Comparison of ENCODE assay signal across 8 mouse cellular contexts in genomic region chr15:101246231-101247154, GRCm38 (mm10). TPM values are rescaled to one million over a fixed set of nuclear protein-coding genes. Genes with fewer than 3 reads are reported as not detected.
DNase-seq lines count a peak whose midpoint lies in the region; ATAC-seq and TF ChIP-seq lines count a peak whose summit lies in the region.

No protein-coding gene starts in this region.

- peak; percentile 64 to 82; a peak in 3 of 4 replicates for TF ChIP-seq POLR2A in MEL (IDR thresholded peaks at IDR 0.05; ENCODE audit: control insufficient read depth in 1 of 2, insufficient read depth in 1 of 2, low read depth in 1 of 2, low read length in 2 of 2, poor library complexity in 1 of 2)

- ATAC-seq in hematopoietic stem cell, adult 5-6 weeks (replicated peaks in 1 of 2; ENCODE audit: insufficient read depth in 1 of 2, low FRiP score in 2 of 2, low TSS enrichment in 1 of 2, low read depth in 1 of 2, poor library complexity in 2 of 2, severe bottlenecking in 2 of 2) = peak; percentile 85 to 90
- peak; percentile 98 for ATAC-seq in lung, embryonic 16.5 days (ENCODE audit: low read depth)

- peak; percentile 100 for DNase-seq in MEL (ENCODE audit: low read depth, low spot score)
- peak; percentile 92 for DNase-seq in cerebellum, adult 8-10 months
- peak; percentile 99 for DNase-seq in forelimb bud, embryonic 11.5 days (ENCODE audit: low read depth, low spot score)
- peak; percentile 85 for DNase-seq in layer of hippocampus, adult 9-10 months (ENCODE audit: low spot score)
- DNase-seq in ovary, postnatal 10 days (ENCODE audit: low spot score) = peak; percentile 85
- peak; percentile 94 to 96 for DNase-seq in thymus, postnatal 10 days (ENCODE audit: low spot score in 2 of 2)

- peak overlapping the region; percentile 69 for H3K4me2 ChIP-seq in lung, embryonic 16.5 days (ENCODE audit: low read depth, low read length)

- under 1% methylated on average over 56 of the region's 56 CpGs for WGBS in lung, embryonic 16.5 days

- no peaks in the 10 kb centered on the region for H3K9me3 ChIP-seq in MEL (replicated peaks; ENCODE audit: insufficient read depth, low read length)
- H3K9me3 ChIP-seq in lung, embryonic 16.5 days (ENCODE audit: control insufficient read depth, low read length) = no peaks in the 10 kb centered on the region

- peak overlapping the region; percentile 75 for H3K9ac ChIP-seq in MEL (ENCODE audit: control insufficient read depth, low read depth, low read length, poor library complexity, severe bottlenecking)
- peak overlapping the region; percentile 74 for H3K9ac ChIP-seq in lung, embryonic 16.5 days (ENCODE audit: low read length)

- peaks cover 0 to 10% of the 10 kb centered on the region in 2 experiments; a peak in 2 of 4 replicates for H3K36me3 ChIP-seq in MEL (ENCODE audit: control insufficient read depth in 1 of 2, insufficient read depth in 2 of 2, low read length in 2 of 2)
- no peaks in the 10 kb centered on the region for H3K36me3 ChIP-seq in lung, embryonic 16.5 days (ENCODE audit: control insufficient read depth, insufficient read depth, low read length)

- peak overlapping the region; percentile 72 to 73 for H3K4me3 ChIP-seq in MEL (ENCODE audit: control insufficient read depth in 1 of 2, insufficient read depth in 1 of 2, low read depth in 2 of 2, low read length in 2 of 2)
- H3K4me3 ChIP-seq in lung, embryonic 16.5 days (ENCODE audit: low read length) = peak overlapping the region; percentile 49

- H3K79me2 ChIP-seq in MEL (ENCODE audit: control insufficient read depth, insufficient read depth, low read length, poor library complexity) = no peaks in the 10 kb centered on the region; the same call in 1 of the 2 replicates

- H3K4me1 ChIP-seq in MEL (ENCODE audit: control insufficient read depth in 1 of 2, insufficient read depth in 2 of 2, low read length in 2 of 2) = peaks cover 0 to 17% of the 10 kb centered on the region in 2 experiments; a peak in 2 of 4 replicates
- H3K4me1 ChIP-seq in lung, embryonic 16.5 days (replicated peaks; ENCODE audit: control insufficient read depth, insufficient read depth, low read length) = peaks cover 23% of the 10 kb centered on the region

- peak overlapping the region; percentile 33; the same call in 1 of the 2 replicates for H3K27ac ChIP-seq in MEL (ENCODE audit: control insufficient read depth, low read depth, low read length)
- peak overlapping the region; percentile 94 for H3K27ac ChIP-seq in lung, embryonic 16.5 days (ENCODE audit: low read length)

- no peak; a peak in 1 of 6 replicates for TF ChIP-seq CTCF in MEL (IDR thresholded peaks at IDR 0.05 in 2 of 3, conservative IDR thresholded peaks at IDR 0.05 in 1 of 3; ENCODE audit: control insufficient read depth in 1 of 3, insufficient read depth in 1 of 3, low read depth in 2 of 3, low read length in 3 of 3, poor library complexity in 1 of 3, severe bottlenecking in 1 of 3)

- no peak for TF ChIP-seq RAD21 in MEL (IDR thresholded peaks at IDR 0.05; ENCODE audit: low read depth, low read length)

- H3K27me3 ChIP-seq in MEL (ENCODE audit: control insufficient read depth in 1 of 2, insufficient read depth in 2 of 2, low read length in 2 of 2) = no peaks in the 10 kb centered on the region
- H3K27me3 ChIP-seq in lung, embryonic 16.5 days (ENCODE audit: control insufficient read depth, insufficient read depth, low read depth, low read length) = no peaks in the 10 kb centered on the region

- TF ChIP-seq EP300 in MEL (IDR thresholded peaks at IDR 0.05; ENCODE audit: low read depth in 1 of 2, low read length in 2 of 2) = peak in 1 of 2 experiments; percentile 40; a peak in 2 of 4 replicates

TF ChIP-seq in MEL, 35 proteins besides CTCF, POLR2A, EP300 and RAD21 (continues in another document):
- TF ChIP-seq ZC3H11A (IDR thresholded peaks at IDR 0.05; ENCODE audit: low read depth, low read length) (no peak), JUND (IDR thresholded peaks at IDR 0.05; ENCODE audit: low read depth, low read length) (no peak), ETS1 (IDR thresholded peaks at IDR 0.05; ENCODE audit: low read depth, low read length) (peak; percentile 98), CHD1 (IDR thresholded peaks at IDR 0.05; ENCODE audit: low read depth, low read length) (no peak), MAZ (IDR thresholded peaks at IDR 0.05; ENCODE audit: low read depth, low read length) (peak; percentile 94), ZNF384 (IDR thresholded peaks at IDR 0.05; ENCODE audit: low read depth, low read length) (no peak), MAFK (IDR thresholded peaks at IDR 0.05; ENCODE audit: borderline replicate concordance, low read depth, low read length) (no peak), MXI1 (IDR thresholded peaks at IDR 0.05; ENCODE audit: low read depth, low read length) (peak; percentile 80), GABPA (IDR thresholded peaks at IDR 0.05; ENCODE audit: low read depth, low read length) (peak; percentile 68; the same call in 1 of the 2 replicates), NRF1 (IDR thresholded peaks at IDR 0.05; ENCODE audit: insufficient read depth, low read depth, low read length, poor library complexity, severe bottlenecking) (peak; percentile 45; the same call in 1 of the 2 replicates), E2F4 (IDR thresholded peaks at IDR 0.05; ENCODE audit: borderline replicate concordance, low read depth, low read length) (peak; percentile 69; the same call in 1 of the 2 replicates), USF1 (IDR thresholded peaks at IDR 0.05; ENCODE audit: low read depth, low read length) (peak; percentile 28; the same call in 1 of the 2 replicates), SIN3A (IDR thresholded peaks at IDR 0.05; ENCODE audit: low read length) (peak; percentile 74; the same call in 1 of the 2 replicates), TBP (IDR thresholded peaks at IDR 0.05; ENCODE audit: low read depth, low read length) (no peak; the same call in 1 of the 2 replicates), ZKSCAN1 (IDR thresholded peaks at IDR 0.05; ENCODE audit: low read depth, low read length) (0 out of 2 replicates have a peak, but pooled peaks have one; percentile 49), UBTF (IDR thresholded peaks at IDR 0.05; ENCODE audit: borderline replicate concordance, insufficient read depth, low read depth, low read length) (0 out of 2 replicates have a peak, but pooled peaks have one; percentile 61), RCOR1 (IDR thresholded peaks at IDR 0.05; ENCODE audit: low read depth, low read length) (peak; percentile 44), MYB (IDR thresholded peaks at IDR 0.05; ENCODE audit: low read depth, low read length) (no peak), USF2 (IDR thresholded peaks at IDR 0.05; ENCODE audit: borderline replicate concordance in 1 of 2, insufficient read depth in 1 of 2, low read depth in 1 of 2, low read length in 2 of 2) (no peak), ZMIZ1 (IDR thresholded peaks at IDR 0.05; ENCODE audit: low read depth, low read length) (peak; percentile 66), BHLHE40 (IDR thresholded peaks at IDR 0.05; ENCODE audit: borderline replicate concordance, low read depth, low read length) (no peak; the same call in 1 of the 2 replicates), MAX (IDR thresholded peaks at IDR 0.05; ENCODE audit: low read length) (peak; percentile 76), HCFC1 (IDR thresholded peaks at IDR 0.05; ENCODE audit: low read depth, low read length) (peak; percentile 81), GATA1 (IDR thresholded peaks at IDR 0.05; ENCODE audit: low read depth, low read length) (no peak), TCF12 (IDR thresholded peaks at IDR 0.05; ENCODE audit: low read depth, low read length) (peak; percentile 53), MEF2A (IDR thresholded peaks at IDR 0.05; ENCODE audit: extremely low read depth, insufficient replicate concordance, low read depth, low read length, poor library complexity, severe bottlenecking) (no peak; the same call in 1 of the 2 replicates), ELF1 (IDR thresholded peaks at IDR 0.05; ENCODE audit: low read depth, low read length) (peak; percentile 65; the same call in 1 of the 2 replicates), POLR2AphosphoS2 (IDR thresholded peaks at IDR 0.05; ENCODE audit: low read length) (no peak), NELFE (IDR thresholded peaks at IDR 0.05; ENCODE audit: low read depth, low read length) (peak; percentile 70), POLR2AphosphoS5 (IDR thresholded peaks at IDR 0.05; ENCODE audit: borderline replicate concordance, low read depth, low read length) (no peak), CHD2 (IDR thresholded peaks at IDR 0.05; ENCODE audit: low read length) (no peak), MYC (IDR thresholded peaks at IDR 0.05; ENCODE audit: low read depth, low read length) (peak; percentile 72; the same call in 1 of the 2 replicates), TAL1 (IDR thresholded peaks at IDR 0.05; ENCODE audit: low read length) (no peak)

RNA-seq across cellular contexts. Expression of gene Nr4a1, which starts 7.6 kb away (rescaled TPM):
- 1.7 and 2.0 TPM in 2 replicates for total RNA-seq in MEL (2012; rRNA removed)
- polyA plus RNA-seq in MEL (2012; ENCODE audit: insufficient read depth in 1 of 2, insufficient read length in 2 of 2, low read depth in 1 of 2, low replicate concordance in 2 of 2, missing spikeins in 1 of 2) = 10 to 100 TPM in 1 of 2 experiments, not detected in 1; 12.8 TPM
- 246 and 344 TPM in 2 replicates for total RNA-seq in hematopoietic stem cell, adult 5-6 weeks (2017)
- polyA plus RNA-seq in lung, embryonic 16.5 days (2015; fragmentation: Nextera tagmentation; extraction: Ambion mirVana) = 10.8 and 11.5 TPM in 2 replicates

RNA-seq across cellular contexts. Expression of gene Grasp, which starts 22.5 kb away (rescaled TPM):
- 3.7 and 4.1 TPM in 2 replicates for total RNA-seq in MEL (2012; rRNA removed)
- polyA plus RNA-seq in MEL (2012; ENCODE audit: insufficient read depth in 1 of 2, insufficient read length in 2 of 2, low read depth in 1 of 2, low replicate concordance in 2 of 2, missing spikeins in 1 of 2) = 1 to 10 TPM in 1 of 2 experiments, not detected in 1; 6.3 TPM
- total RNA-seq in hematopoietic stem cell, adult 5-6 weeks (2017) = 6.6 and 7.8 TPM in 2 replicates
- polyA plus RNA-seq in lung, embryonic 16.5 days (2015; fragmentation: Nextera tagmentation; extraction: Ambion mirVana) = 5.6 and 6.1 TPM in 2 replicates

RNA-seq across cellular contexts. Expression of gene Atg101, which starts 37.6 kb away (rescaled TPM):
- 75.5 and 90.3 TPM in 2 replicates for total RNA-seq in MEL (2012; rRNA removed)
- 10 to 100 TPM in 1 of 2 experiments, not detected in 1; 75.2 TPM for polyA plus RNA-seq in MEL (2012; ENCODE audit: insufficient read depth in 1 of 2, insufficient read length in 2 of 2, low read depth in 1 of 2, low replicate concordance in 2 of 2, missing spikeins in 1 of 2)
- 31.9 and 59.4 TPM in 2 replicates for total RNA-seq in hematopoietic stem cell, adult 5-6 weeks (2017)
- 75.0 and 82.4 TPM in 2 replicates for polyA plus RNA-seq in lung, embryonic 16.5 days (2015; fragmentation: Nextera tagmentation; extraction: Ambion mirVana)

RNA-seq across cellular contexts. Expression of gene 6030408B16Rik, which starts 46.5 kb away (rescaled TPM):
- total RNA-seq in MEL (2012; rRNA removed) = 0.07 and 0.12 TPM in 2 replicates
- under 1 TPM in 1 of 2 experiments, not detected in 1; 0.18 TPM for polyA plus RNA-seq in MEL (2012; ENCODE audit: insufficient read depth in 1 of 2, insufficient read length in 2 of 2, low read depth in 1 of 2, low replicate concordance in 2 of 2, missing spikeins in 1 of 2)
- 0.63 TPM in 1 of 2 replicates, not detected in the other for total RNA-seq in hematopoietic stem cell, adult 5-6 weeks (2017)
- 57.2 and 59.7 TPM in 2 replicates for polyA plus RNA-seq in lung, embryonic 16.5 days (2015; fragmentation: Nextera tagmentation; extraction: Ambion mirVana)

Comparison
In these comparisons a context has a peak if more than half of its experiments do, and no peak if none do; other contexts are left out.
1. Peak in every context shown above with its lines: DNase-seq, ATAC-seq, H3K4me3 ChIP-seq and H3K27ac ChIP-seq.
2. RNA of gene Nr4a1, which starts 7.6 kb away (total RNA-seq): 246 to 344 TPM in hematopoietic stem cell, adult 5-6 weeks; 1.7 to 2.0 TPM in MEL; every median in the first group is over 10 times any median in the second.